Mouse (Mus musculus): ENCODE results near the gene Spag9. TPM values are rescaled to one million over a fixed set of nuclear protein-coding genes. Genes with fewer than 3 reads are reported as not detected.

Spag9 gene
- 6.7 and 8.1 TPM in 2 replicates for polyA plus RNA-seq (2012; rRNA removed)

DNA sequence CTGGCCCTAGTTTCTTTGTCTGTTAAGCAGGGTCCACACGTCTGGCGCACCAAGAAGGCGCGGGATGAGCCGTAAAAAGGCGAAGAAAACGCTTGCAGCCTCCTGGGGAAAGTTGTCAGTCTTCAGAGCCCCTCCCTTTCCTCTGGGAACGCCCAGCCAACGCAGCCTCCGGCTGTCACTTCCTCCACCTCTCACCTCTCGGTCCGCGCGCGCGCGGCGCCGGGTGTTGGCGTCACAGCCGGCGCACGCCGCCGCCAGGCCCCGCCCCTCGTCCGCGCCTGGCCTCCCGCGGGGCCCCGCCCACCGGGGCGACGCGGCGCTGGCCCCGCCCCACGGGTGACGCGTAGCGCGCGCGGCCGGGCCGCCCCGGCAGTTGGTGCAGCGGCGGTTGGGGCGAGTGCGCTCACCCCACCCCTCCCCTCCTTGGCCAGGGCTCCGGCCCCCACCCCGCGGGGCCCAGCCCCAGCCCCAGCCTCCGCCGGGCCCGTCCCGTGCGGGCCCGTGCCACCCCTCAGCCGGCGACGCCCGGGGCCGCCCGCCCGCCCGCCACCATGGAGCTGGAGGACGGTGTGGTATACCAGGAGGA lies at the start of gene Spag9:
TSS of gene Spag9 (plus strand) at position 372 of the 586 bp plus-strand sequence.

GRCm38 (mm10) chr11:93956159-93956558 lies 39.7 kb upstream of the Spag9 start, which contains the start of gene Nme2:
Nme2 (minus strand) TSS chr11:93956259.

DNA sequence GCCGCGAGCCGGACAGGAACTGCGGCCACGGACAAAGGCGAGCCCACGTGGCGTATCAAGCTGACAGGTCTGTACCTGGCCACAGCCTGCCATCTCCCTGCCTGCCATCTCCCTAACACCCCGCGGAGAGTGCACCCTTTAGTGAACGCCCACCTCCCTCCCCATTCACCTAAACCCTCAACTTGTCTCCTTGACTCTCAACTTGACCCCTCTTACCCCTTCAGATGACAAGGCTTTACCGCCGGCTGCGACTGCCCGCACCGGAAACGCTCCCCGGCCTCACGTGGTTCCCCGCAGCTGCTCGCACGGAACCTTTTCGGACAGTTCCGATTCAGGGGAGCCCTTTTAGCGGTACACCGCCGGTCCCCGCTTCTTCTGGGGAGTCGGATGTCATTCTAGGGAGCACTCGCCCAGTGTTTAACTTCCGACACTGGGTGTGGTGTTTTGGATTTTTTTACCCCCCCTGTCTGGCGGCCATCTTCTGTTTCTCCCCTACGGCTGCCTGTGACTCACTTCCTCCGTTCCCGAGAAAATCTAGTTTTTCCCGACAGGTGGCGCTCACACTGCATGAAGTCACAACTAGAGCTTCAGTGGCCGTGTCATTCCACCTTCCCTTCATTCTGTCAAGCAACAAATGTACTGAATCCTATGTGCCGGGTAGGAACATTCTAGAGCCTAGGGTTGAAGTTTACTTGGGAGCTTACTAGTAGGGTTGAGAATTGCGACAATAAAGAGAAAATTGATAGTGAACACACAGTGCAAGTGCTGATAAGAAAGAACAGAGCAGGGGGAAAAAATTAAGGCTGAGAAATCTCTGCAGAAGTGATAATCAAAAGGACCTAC lies 27.7 kb upstream of the Spag9 start, which contains the start of the genes Gm20390 and Nme1:
TSS of gene Gm20390 (minus strand) at position 289 of the 843 bp plus-strand sequence.
TSS of gene Nme1 (minus strand) at position 517 of the 843 bp plus-strand sequence.

Other genes with a start within 250 kb of the Spag9 start
- gene Utp18, start 110.3 kb upstream of the Spag9 start, polyA plus RNA-seq (2012; rRNA removed) = 12.0 and 13.4 TPM in 2 replicates
- gene Mbtd1, start 110.2 kb upstream of the Spag9 start, polyA plus RNA-seq (2012; rRNA removed) = 5.8 and 7.0 TPM in 2 replicates
- 132 and 142 TPM in 2 replicates for gene Nme2, start 39.8 kb upstream of the Spag9 start, polyA plus RNA-seq (2012; rRNA removed)
- gene Gm20390, start 27.8 kb upstream of the Spag9 start, polyA plus RNA-seq (2012; rRNA removed) = 76.6 and 80.0 TPM in 2 replicates
- gene Nme1, start 27.6 kb upstream of the Spag9 start, polyA plus RNA-seq (2012; rRNA removed) = 100 and 101 TPM in 2 replicates
- gene Tob1, start 215.4 kb downstream of the Spag9 start, polyA plus RNA-seq (2012; rRNA removed) = 8.1 and 8.2 TPM in 2 replicates
- 0.12 and 0.20 TPM in 2 replicates for gene Wfikkn2, start 249.9 kb downstream of the Spag9 start, polyA plus RNA-seq (2012; rRNA removed)